Mouse (Mus musculus) bone marrow, adult 2 months (tissue): ENCODE data around the gene Smpd3.

Source experiments
- CTCF ChIP-seq: fragments of 200-500 bp; IDR thresholded peaks from 2 replicates; pipeline ENCODE4 v1.5.1; 2011; ENCODE audit warnings: low read length, control low read depth; ENCODE audit not compliant: control insufficient read depth, insufficient read depth
- POLR2A ChIP-seq: fragments of 200-500 bp; IDR thresholded peaks from 2 replicates; pipeline ENCODE4 v1.6.1; 2011; ENCODE audit warnings: low read depth, mild to moderate bottlenecking, control low read depth, low read length, borderline replicate concordance; ENCODE audit not compliant: control insufficient read depth

DNA sequence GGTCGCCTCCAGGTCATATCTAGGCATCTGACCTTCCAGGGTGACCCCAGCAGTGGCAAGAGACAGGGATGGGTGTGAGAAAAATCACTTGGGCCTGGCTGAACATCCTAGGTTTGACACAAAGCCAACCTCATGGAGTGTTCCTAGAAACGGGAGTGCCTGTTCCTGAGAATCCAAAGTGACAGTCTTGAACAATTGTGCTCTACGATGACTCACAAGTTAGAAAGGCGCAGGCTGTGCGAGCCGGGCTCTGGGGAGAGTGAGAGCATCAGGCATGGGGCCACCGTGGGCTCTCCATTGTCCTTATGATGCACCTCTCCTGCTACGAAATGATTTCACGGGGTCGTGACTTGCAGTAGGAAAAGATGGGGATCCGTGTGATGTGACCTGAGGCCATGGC, 11.6 kb upstream of the Smpd3 start:
- TF ChIP-seq CTCF (no peak), POLR2A (no peak)
